Mouse (Mus musculus) embryo, embryonic 11 days (tissue): ENCODE data around the gene Prdm1.

ENCODE experiments used
- DNase-seq: peaks from one replicate; pipeline ENCODE4 v3.0.0-alpha.2; 2015

Gene Prdm1

DNA sequence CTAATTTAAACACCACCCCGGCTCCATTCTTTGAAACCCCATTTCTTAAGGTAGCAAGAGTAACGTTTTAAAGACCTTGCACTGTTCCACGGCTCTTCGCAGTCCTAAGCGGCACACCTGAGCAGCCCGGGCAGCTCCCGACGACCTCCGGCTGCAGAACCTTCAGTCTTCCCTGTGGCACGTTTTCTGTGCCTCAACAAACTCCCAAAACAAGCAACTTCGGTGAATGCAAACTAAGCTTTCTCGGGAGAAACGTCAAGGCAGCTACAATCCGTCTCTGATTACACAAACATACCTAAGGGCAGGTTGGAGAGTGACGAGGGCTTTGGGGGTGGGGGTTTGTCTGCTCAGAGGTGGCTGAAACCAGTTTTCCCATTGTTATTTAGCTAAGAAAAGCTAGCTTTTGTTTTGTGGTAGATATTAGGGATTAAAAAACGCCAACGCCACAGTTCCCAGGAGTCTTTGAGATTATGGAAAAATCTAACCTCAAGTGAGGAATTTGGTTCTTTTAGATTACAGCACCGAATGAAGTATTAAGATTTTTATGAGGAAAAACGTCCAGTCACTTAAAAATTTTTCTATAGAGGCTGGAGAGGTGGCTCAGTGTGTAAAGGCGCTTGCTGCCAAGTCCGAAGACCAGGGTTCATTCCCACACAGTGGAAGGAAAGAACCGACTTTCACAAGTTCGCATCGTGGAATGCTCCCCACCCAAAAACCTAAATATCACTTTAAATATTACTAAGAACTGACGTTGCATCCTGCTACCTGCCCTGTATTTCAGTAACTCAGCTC is at the start of gene Prdm1:
Prdm1 (minus strand) TSS at position 211 of the 792 bp plus-strand sequence.
- peak; percentile 26 for DNase-seq

DNA sequence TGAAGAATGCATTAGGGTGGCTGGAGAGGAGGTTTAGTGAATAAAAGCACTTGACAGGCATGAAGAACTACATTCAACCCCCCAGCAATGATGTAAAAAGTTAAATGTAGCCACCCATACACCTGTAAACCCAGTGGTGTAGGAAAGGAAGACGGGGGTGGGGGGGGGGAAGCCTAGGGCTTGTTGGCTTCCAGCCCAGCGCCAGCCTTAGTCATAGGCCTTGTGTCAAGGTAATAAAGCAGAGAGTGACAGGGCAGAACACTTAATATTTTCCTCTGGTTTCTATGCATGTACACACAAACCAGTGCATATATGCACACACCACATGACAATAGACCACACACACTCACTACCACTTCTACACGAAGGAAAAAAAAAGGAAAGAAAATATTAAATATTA is 37.7 kb upstream of the Prdm1 start:
- DNase-seq = no peak

DNA sequence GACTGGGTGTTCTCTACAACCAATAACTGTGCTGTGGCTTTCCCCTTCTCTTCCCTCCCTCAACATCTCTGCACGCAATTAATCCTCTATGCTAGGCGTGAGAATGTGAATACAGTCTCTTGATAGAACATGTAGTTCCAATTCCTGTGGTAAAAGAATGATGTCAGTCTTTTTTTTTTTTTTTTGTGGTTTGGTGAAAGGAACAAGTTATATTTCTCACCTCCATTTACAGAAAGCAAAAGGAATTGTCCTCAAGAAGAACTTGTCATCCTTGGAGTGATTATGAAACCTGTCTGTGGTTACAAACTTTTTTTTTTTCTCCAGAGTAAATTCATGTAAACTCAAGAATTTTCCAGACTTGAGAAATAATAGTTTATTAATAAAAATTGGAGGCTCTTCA is 36.8 kb upstream of the Prdm1 start:
- DNase-seq = no peak

DNA sequence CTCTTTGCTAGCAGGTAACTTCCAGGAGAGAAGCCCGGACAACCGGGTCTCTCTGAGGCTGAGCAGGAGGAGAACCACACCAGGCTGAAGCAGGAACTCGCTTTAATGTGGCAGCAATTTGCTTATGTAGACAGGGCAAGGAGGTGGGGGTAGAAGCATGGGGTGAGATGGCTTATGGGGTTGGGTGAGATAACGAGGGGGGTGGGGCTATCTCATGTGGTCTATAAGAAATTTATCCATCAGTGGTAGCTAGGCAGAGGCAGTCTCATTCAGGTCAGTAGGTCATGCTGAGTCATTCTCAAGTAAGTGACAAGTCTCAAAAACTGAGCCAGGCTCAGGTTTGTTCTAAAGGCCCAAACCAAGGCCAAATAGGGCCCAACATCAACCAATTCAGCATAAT is 28.5 kb upstream of the Prdm1 start:
- DNase-seq = no peak

DNA sequence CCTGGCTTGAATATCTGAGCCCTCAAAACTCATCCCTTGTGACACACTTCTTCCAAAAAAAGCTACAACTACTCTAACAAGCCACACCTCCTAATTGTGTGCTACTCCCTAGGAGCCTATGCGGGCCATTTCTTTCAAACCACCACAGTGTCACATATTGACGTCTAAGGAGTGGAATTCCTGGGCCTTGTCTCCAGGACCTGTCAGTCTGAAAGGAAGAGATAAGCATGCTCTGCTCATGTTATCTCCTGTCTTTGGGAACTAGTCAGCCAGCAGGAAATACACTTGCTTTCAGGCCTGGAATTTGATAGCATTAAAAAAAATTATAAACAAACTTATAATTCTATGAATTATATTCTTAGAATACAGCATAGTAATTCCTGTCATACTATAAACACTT is 27.0 kb upstream of the Prdm1 start:
- DNase-seq = no peak

DNA sequence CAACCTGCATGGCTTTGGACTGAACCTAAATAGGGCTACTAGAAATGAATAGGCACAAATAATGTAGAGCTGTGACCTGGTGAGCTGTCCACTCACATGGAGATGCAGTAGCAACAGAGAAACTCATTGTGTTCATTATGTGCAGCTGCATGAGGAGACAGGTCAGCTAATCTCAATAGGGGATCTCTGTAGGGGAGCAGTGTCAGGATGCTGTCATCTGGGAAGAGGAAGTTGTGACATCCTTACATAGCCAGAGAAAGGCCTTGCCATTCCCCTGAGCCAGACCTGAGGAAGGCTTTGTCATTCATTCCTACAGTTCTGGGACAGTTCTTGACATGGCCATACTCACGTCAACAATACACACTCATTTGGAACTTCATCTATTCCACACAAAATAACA is 25.3 kb upstream of the Prdm1 start:
- DNase-seq = no peak

DNA sequence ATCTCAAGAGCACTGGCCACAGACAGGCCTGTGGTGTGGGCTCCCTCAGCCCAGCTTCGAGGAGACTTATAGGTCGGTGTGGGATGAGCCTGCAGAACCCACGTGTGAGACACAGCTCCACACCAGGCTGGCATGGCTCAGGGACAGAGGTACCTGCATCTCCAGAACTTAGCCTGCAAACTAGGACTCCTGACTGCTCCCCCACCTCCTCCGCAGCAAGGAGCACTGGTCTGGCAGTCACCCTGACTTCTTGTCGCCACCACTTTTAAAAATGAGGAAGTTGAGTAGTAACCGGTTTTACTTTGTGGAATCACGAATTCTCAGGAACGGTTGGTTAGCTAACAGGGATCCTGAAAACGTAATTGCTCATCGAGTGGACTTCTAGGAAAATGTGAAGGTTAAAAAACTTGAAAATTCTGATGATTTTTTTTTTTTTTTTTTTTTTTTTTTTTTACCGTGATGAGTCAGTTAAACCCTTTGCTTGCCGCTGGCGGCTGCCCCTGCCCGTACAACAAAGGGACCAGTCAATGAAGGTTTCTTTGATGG is 10.8 kb upstream of the Prdm1 start:
- no peak for DNase-seq

DNA sequence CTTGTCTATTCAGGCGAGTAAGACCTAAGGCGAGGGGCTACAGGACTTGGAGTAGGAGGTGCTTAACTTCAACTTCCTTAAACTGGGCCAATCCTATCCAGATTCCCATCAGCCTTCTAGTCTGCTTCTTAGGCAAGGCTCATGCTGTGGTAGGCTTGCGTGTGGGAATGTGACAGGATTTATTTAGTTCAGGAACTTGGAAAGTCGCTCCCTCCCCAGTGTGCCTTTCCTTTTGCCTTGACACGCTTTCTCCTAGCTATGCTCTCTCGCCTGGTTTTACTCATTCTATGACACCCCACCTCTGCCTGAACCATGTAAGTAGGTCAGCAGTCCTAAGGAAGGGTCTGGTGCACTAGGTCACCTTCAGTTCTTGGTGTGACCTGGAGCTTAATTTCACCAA is 9.8 kb upstream of the Prdm1 start:
- no peak for DNase-seq

DNA sequence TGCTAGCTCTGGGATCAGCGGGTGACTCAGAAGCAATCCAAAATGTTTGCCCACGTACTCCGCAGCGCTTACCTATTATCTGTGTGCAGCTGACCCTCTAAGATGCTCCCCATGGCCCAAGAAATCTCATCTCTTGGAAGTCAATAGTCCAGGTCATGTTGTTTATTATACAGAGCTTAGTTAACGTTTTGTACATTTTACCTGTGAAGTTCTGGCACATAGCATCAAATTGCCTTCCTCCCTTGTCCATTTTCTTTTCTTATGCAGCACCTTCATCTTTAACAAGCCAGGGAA is 1.7 kb upstream of the Prdm1 start:
- no peak for DNase-seq

DNA sequence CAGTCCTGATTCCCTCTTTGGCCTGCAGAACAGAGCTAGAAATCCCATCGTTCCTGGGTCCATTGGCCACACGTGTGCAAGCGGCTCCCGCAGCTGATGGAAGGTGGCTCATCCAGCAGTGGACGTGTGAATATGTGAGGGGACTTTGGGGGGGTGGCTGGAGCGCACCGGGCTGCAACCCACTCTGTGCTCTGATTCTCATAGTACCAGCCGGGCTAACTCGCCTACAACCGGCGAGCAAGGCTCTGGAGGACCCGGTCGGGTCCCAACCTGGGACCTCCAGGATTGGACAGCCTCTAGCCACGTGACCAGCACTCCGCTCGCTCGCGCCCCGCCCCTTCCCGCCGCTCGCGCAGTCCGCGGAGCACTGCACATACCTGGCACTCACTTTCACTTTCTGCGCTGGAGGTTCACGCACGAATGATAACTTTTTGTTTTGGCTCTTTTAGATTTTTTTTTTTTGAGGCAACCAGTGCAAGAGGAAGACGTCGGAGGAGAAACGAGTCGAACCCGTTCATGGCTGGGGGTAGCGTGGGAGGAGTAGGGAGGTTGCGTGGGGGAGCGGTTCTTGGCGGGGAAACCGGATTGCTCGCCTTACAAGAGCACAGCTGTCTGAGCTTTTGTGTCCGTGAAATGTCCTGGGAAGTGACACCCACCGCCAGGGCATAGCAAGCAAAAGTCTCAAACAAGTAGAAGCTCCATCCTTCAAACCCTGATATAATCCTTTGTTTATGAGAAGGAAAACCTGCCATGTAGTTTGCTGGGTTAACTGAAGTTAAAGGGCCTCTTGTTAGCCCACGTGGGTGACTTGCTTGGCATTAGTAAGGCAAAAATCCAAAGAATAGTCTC is 1.1 kb upstream of the Prdm1 start:
- DNase-seq = peak; percentile 94

DNA sequence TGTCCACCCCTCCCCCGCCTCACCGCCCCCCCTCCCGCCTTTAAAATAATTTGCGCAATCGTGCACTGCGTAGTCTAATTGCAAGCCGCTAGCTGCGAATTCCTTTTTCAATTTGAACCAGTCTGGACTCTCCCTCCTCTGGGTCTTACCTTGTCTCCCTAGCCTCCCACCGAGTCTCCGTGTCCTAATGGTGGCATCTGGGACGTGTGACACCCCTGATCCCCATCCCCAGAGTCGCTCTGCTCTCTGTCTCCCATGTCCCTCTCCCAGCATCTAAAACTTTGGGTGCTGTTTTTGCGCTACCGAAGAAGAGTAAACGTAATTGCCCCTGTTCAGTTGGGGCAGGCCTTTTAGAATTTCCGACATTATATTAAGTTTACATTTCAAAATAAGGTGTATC is 650 bp downstream of the Prdm1 start:
- no peak for DNase-seq

DNA sequence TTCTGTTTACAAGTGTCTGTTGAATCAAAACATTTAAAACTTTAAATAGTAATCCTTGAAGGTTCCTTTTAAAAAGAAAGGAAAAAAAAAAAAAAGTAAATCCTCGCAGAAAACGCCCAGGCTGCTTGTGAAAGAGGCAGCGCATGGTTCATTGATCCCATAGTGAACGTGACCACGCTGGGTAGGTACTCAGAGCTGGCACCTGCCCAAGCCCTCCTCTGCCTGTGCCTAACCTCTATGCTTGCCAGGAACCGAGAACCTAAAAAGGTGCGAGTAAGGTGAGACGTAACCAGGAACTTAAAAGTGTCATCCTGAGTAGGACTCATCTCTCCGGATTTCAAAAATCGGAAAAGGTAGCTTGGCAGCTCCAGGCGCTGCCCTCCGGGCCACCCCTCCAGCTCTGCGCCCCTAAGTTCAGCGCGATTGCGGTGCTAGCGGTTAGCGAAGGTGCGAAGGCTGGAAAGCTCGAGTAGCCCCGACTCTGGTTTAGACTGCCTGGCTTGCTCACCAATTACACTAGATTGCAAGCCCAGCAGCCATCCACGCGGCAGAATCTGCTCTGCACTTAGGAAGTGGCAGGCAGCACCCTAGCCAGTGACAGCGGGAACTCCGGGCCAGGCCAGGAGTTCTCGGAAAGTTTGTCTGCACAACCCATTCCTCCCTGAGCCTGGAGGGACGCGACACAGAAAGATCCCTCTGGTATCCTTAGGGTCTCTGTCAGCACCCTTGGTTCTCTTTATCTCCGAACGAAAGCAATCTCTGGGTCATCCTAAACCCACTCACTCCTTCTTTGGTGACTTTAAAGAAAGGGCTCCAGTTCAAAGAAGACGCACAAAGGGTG is 1.3 kb downstream of the Prdm1 start:
- peak; percentile 68 for DNase-seq

DNA sequence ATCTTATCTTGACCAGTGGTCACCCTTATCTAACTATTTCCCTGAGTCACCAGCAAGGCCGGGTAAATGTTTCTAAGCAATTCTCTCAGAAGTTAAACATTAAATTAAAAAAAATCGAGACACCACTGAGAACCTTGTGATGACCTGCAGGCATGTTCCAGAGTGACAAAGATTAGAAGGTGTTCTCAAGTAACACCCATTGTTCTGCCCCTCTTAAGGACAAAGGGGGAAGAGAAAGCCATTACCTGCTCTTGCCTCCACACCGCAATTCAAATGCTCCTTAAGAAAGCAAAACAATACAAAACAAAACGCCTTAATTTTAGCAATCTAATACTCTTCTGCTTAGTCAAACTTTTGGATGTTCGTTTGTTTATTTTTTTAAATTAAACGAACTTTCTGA is 8.1 kb downstream of the Prdm1 start:
- no peak for DNase-seq

DNA sequence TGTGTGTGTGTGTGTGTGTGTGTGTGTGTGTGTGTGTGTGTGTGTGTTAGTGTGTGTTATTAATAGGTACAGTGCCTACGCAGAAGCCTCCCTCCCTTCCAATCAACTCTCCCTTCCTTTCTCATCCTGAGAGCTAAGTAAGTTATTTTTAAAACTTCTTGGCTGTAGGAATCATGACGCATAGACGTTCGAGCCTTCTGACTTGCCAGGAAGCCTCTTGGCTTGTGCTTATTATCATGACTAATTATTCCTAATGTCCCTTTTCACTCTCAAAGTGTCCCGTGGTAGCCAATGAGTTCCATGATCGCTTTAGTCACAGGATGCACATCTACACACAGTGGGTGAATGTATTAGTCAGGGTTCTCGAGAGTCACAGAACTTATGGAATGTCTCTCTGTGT is 9.7 kb downstream of the Prdm1 start:
- no peak for DNase-seq

DNA sequence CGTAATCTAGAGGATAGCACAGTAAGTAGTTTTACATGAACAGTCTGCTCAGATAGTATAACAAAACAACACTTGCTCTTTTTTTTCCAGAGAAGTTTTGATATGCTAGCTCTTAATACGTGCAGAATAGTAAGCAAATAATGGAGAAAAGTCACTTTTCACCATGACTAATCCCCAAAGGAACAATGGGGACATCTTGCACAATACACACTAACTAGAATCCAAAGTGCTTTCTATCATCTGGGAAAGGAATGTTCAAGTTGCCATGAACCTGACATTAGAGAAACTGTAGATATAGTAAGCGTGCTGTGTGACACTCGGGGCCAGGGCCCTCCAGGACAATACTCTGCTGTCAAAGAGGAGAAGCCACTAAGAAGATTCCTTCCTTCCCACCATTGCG is 15.2 kb downstream of the Prdm1 start:
- DNase-seq = no peak

DNA sequence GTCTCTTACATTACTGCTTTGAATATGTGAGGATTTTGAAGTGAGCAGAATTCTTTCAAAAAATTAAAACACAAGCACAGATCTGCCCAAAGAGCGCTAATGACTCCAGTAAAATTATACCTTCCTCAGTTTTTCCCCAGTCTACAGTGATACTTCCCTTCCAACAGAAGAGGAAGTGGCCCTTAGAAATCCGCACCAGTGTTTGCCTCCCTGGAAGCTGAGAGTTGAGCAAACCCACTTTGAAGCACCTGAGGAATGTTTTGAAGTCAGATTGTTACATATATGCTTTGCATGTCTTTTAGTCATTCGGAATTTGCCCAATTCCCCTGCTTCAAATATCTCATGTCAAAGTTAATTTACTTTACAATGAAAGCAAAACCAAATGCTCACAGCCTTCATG is 17.3 kb downstream of the Prdm1 start:
- no peak for DNase-seq

DNA sequence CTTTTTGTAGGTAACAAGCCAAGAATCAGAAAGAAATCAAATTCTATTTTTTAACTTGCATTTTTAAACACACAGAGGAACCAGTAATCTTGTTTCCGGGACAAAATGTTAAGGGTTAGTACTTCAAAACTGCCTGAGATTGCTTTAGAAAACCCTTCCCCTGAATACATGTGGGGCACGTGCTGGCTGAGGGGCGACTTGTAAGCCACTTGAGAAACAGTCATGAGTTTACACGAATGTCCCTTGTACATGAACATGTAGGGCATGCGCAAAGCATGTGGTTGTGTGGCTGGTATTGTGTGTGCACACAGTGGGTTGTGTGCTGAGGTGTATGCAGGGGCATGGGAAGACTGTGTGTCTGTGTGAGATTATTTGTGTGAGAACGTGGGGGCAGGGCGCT is 19.7 kb downstream of the Prdm1 start:
- DNase-seq = no peak

DNA sequence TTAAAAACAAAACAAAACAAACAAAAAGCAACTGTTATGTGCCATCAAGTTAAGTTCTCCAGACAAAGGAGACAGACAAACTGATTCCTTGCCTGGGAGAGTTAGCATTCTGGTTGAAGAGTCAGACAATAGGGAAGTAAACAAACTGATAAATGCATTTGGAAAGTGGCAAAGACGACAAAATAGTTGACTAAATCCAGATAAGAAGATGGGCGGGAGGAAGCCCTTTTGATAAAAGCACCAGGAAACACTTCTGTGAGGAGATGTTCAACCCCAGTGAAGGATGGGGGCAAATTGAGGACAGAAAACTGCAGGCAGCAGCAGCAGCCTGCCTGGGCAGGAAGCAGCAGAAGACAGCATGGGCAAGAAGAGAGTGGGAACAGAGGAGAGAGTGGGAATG is 20.3 kb downstream of the Prdm1 start:
- no peak for DNase-seq

DNA sequence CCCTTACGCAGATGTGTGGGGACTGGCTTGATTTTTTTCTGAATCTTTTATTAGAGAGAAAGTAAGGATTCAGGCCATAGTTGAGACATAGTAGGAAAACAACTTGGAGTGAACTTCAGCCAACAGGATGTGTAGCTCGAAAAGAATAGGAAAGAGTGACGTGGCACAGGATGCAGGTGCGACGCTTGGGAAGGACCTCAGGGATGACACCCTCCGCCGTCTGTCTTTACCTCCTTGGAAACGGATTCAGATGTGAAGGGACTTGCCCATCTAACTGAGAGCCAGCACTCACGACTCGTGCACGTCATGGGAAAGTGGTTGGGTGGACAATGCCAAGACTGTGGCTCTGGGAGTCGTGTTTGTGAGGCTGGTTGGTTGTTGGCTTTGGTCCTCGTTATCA is 25.4 kb downstream of the Prdm1 start:
- no peak for DNase-seq

DNA sequence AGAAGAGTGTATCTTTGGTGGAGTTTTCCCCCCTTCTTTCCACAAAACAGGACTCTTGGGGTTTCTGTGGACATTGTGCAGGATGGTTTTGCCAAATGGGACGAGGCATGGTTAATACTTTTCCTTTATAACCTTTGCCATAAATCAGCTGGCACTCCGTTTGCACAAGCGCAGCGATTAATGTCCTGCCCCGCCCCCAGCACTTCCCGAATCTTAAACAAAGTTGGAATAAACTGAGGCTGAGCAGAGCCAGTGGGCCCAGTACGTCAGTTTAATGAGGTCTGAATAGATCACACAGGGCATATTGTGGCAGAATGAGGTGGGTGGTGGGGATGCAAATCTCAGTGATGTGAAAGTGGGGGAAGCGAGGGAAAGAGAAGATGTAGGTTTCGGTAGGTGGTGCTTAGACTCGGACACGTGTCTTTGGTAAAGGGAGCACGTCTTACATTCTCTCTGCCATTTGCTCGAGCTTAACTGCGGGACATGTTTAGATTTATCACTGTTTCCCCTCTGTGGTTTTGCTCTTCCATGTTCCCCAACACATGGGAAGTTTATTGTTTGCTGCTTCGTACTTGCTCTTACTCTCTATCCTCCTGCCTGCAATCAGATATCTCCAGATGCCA is 28.3 kb downstream of the Prdm1 start:
- peak; percentile 49 for DNase-seq

DNA sequence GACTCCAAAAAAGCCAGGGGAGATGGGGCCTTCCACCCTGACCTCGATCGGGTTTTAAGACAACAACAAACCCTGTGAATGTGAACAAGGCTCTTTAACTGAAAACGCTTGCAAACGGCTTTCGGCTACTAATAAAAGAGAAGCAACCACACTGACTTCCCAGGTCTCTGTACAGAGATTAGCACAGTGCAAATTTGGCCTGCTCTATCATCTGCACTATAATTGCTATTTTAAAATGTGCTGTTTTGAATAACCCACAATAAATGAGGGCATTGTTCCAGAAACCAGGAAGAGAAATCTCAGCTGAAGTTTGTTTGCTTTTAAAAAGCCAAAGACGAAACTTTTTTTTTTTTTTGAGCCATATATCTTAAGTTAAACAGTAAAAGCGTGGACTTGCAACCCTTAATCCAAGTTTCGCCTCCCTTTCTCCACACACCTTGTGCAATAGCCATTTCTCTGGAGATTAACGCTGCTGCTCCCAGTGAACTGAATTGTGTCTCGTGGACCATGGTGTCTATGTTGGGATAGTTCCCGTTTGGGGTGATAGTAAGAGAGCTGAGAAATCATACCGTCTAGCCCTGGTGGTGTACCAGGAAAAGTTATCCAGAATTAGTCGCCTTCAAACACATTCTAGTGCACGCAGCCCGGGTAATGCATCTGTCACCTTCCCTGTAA is 34.3 kb downstream of the Prdm1 start:
- no peak for DNase-seq

DNA sequence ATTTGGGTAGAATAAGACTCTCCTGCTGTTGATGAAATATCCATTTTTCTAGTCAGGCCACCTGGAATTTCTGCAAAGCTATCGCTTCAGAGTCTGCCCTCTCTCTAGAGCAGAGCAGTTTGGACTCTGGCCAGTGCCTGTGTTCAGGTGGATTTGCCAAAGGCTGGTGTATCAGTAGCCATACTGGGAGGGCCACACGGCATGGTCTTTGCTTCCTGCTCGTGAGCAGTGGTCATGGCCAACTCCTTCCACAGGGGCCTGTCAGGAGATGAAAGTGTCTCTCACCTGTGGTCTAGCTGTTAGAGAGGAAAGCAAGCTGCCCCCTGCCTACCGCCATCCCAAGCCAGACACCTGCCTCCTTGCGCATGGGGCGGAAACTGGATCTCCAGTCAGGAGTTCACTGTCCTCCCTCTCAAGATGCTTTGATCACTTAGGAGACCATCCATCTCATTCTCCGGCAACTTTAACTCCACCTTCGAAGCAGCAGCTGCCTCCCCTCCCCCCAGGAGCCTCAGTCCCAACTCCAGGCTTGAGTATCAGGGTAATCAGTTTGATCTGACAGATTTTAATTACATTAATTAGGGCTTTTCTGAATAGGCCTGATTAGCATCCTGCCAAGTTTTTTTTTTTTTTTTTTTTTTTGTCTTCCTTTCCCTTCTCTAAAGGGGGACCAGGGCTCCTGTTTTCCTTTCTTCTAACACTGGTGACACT is 35.3 kb downstream of the Prdm1 start:
- no peak for DNase-seq
